Mouse (Mus musculus) liver, postnatal 0 days (tissue): ENCODE results near the gene Iqcn.

Experiments used
- CTCF ChIP-seq: sonication (generic); IDR thresholded peaks from 2 replicates; pipeline ENCODE4 v1.5.1; 2016; ENCODE audit warnings: antibody characterized with exemption, low read depth
- EP300 ChIP-seq: IDR thresholded peaks from 2 replicates; pipeline ENCODE4 v1.6.1; 2016; ENCODE audit warnings: antibody characterized with exemption, low read depth, mild to moderate bottlenecking

GRCm38 (mm10) chr8:70679404-70679803, 23.9 kb upstream of the Iqcn start:
- TF ChIP-seq CTCF = no peak
- TF ChIP-seq EP300 = no peak
